Mouse (Mus musculus): ENCODE results near the gene Lrp11. TPM values are rescaled to one million over a fixed set of nuclear protein-coding genes. Genes with fewer than 3 reads are reported as not detected.

Lrp11 gene
- polyA plus RNA-seq, 1 experiment from 2014 or later = 4.0 TPM

DNA sequence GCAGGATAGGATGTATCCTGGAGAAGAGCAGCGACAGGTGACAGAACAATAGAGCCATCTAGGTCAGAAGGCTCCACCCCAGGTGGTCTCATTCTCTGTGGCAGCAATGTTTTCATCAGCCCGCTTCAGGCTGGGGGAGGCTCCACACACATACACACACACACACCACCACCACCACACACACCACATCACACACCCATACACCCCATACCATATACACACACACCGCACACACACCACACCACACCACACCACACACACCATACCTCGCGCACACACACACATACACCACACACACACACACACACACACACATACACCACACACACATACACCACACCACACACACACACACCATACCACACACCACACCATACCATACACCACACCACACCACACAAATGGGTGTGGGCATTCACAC lies 30.2 kb downstream of the Lrp11 start:
- Histone ChIP-seq H3K36me3 (ENCODE audit: control insufficient read depth, insufficient read depth) (no peaks in the 10 kb centered on the region), H3K9me3 (ENCODE audit: control insufficient read depth) (no peaks in the 10 kb centered on the region), H3K4me1 (replicated peaks; ENCODE audit: control insufficient read depth, insufficient read depth, low read length) (no peaks in the 10 kb centered on the region), H3K27ac (ENCODE audit: low read depth, low read length) (no peak overlapping the region), H3K4me2 (replicated peaks; ENCODE audit: low read depth) (no peak overlapping the region), H3K4me3 (ENCODE audit: low read depth, low read length) (no peak overlapping the region), H3K27me3 (replicated peaks; ENCODE audit: control insufficient read depth, insufficient read depth, low read length) (no peaks in the 10 kb centered on the region), H3K9ac (ENCODE audit: low read depth, low read length) (no peak overlapping the region)
- 89% methylated on average over 5 of the region's 5 CpGs for WGBS
- ATAC-seq = no peak
- no peak for TF ChIP-seq CTCF (IDR thresholded peaks at IDR 0.05; ENCODE audit: low read depth)

DNA sequence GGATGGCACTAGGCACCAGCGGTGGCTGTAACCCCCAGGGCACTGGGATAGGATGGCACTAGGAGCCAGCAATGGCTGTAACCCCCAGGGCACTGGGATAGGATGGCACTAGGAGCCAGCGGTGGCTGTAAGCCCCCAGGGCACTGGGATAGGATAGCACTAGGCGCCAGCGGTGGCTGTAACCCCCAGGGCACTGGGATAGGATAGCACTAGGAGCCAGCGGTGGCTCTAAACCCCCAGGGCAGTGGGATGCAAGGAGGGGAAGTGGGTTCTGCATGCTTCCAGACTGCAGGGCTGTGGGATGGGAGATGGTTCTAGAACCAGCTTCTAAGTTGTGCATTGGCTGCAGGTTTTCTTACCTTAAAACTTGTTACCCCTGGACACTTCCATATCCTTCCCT lies 31.1 kb downstream of the Lrp11 start:
- H3K9ac ChIP-seq (ENCODE audit: low read depth, low read length) = no peak overlapping the region
- ATAC-seq = no peak
- no peak overlapping the region for H3K4me2 ChIP-seq (replicated peaks; ENCODE audit: low read depth)
- H3K27ac ChIP-seq (ENCODE audit: low read depth, low read length) = no peak overlapping the region
- H3K9me3 ChIP-seq (ENCODE audit: control insufficient read depth) = no peaks in the 10 kb centered on the region
- H3K4me1 ChIP-seq (replicated peaks; ENCODE audit: control insufficient read depth, insufficient read depth, low read length) = no peaks in the 10 kb centered on the region
- TF ChIP-seq CTCF (IDR thresholded peaks at IDR 0.05; ENCODE audit: low read depth) = no peak
- H3K27me3 ChIP-seq (replicated peaks; ENCODE audit: control insufficient read depth, insufficient read depth, low read length) = no peaks in the 10 kb centered on the region
- 77% methylated on average over 5 of the region's 5 CpGs for WGBS
- no peaks in the 10 kb centered on the region for H3K36me3 ChIP-seq (ENCODE audit: control insufficient read depth, insufficient read depth)
- no peak overlapping the region for H3K4me3 ChIP-seq (ENCODE audit: low read depth, low read length)

DNA sequence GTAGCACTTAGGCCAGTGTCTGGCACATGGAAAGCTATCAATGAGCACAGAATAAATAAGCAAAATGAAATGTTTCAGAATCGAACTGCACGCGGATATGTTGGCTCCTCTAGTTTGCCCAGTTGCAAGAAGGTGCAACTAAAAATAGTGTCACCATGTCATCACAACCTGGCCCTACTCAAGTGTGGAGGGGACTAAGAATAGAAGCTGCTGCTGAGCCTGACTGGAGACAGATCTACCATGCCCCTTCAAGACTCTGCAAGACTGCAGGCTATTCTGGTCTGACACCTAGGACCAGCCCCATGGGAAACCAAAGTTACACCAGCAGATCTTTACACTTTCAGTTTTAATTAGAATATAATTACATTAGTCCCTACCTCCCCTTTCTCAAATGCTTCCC lies 32.8 kb downstream of the Lrp11 start:
- Histone ChIP-seq H3K27me3 (replicated peaks; ENCODE audit: control insufficient read depth, insufficient read depth, low read length) (no peaks in the 10 kb centered on the region), H3K4me1 (replicated peaks; ENCODE audit: control insufficient read depth, insufficient read depth, low read length) (no peaks in the 10 kb centered on the region), H3K9me3 (ENCODE audit: control insufficient read depth) (no peaks in the 10 kb centered on the region), H3K27ac (ENCODE audit: low read depth, low read length) (no peak overlapping the region), H3K9ac (ENCODE audit: low read depth, low read length) (no peak overlapping the region), H3K4me2 (replicated peaks; ENCODE audit: low read depth) (no peak overlapping the region), H3K36me3 (ENCODE audit: control insufficient read depth, insufficient read depth) (no peaks in the 10 kb centered on the region), H3K4me3 (ENCODE audit: low read depth, low read length) (no peak overlapping the region)
- ATAC-seq = no peak
- TF ChIP-seq CTCF (IDR thresholded peaks at IDR 0.05; ENCODE audit: low read depth) = no peak
- WGBS = 82% methylated on average over 3 of the region's 3 CpGs

DNA sequence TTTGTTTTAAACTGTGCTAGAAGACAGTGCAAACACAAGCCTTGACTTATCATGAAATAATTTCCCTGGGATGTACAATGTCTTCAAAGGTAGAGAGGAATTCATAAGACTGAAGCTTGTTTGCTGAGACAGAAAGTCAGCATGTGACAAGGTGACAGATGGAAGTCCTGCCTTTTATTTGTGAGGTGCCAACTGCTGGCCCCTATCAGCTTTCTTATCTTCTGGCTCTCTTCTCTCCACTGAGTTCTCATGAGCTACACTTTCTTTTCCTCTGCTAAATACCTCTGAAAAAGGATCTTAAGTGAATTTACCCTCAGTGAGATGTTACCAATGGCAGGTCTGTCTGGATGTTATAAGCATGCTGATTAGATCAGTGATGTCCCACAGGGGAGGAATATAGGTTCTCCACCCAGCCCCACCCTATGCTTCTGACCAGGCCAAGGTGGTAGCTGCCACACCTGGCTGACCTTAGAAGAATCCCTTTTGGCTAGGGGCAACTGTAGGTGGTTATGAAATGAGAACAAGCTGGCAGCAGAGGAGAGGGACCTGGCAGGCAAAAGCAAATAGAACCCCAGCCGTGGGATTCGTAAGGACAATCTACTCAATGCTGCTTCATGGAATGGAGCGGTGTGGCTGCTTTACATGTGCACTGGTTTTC lies 34.4 kb downstream of the Lrp11 start:
- Histone ChIP-seq H3K9me3 (ENCODE audit: control insufficient read depth) (no peaks in the 10 kb centered on the region), H3K4me2 (replicated peaks; ENCODE audit: low read depth) (no peak overlapping the region), H3K36me3 (ENCODE audit: control insufficient read depth, insufficient read depth) (peaks cover 2% of the 10 kb centered on the region), H3K27ac (ENCODE audit: low read depth, low read length) (no peak overlapping the region), H3K4me3 (ENCODE audit: low read depth, low read length) (no peak overlapping the region), H3K27me3 (replicated peaks; ENCODE audit: control insufficient read depth, insufficient read depth, low read length) (no peaks in the 10 kb centered on the region), H3K9ac (ENCODE audit: low read depth, low read length) (no peak overlapping the region), H3K4me1 (replicated peaks; ENCODE audit: control insufficient read depth, insufficient read depth, low read length) (no peaks in the 10 kb centered on the region)
- WGBS = 84% methylated on average over 3 of the region's 3 CpGs
- TF ChIP-seq CTCF (IDR thresholded peaks at IDR 0.05; ENCODE audit: low read depth) = no peak
- no peak for ATAC-seq

DNA sequence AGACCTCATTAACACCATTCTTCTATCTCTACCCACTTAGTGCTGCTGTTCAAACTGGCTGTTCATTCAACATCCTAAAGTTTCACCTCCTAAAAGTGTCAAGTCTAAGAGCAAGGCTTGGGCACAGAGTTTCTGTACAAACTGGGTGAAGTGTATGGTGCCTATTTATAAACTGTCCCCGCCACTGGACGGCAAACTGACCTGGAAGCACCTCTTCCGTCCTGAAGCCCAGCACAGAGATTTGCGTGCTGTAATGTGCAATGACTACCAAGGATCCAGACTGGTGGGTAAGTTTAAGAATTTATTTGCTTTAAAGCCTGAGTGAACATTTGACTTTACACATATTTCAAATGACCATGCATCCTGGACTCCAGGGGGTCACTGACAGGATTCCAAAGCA lies 39.5 kb downstream of the Lrp11 start:
- Histone ChIP-seq H3K27ac (ENCODE audit: low read depth, low read length) (no peak overlapping the region), H3K9me3 (ENCODE audit: control insufficient read depth) (no peaks in the 10 kb centered on the region), H3K36me3 (ENCODE audit: control insufficient read depth, insufficient read depth) (peaks cover 23% of the 10 kb centered on the region), H3K4me3 (ENCODE audit: low read depth, low read length) (no peak overlapping the region), H3K4me2 (replicated peaks; ENCODE audit: low read depth) (no peak overlapping the region), H3K9ac (ENCODE audit: low read depth, low read length) (no peak overlapping the region), H3K27me3 (replicated peaks; ENCODE audit: control insufficient read depth, insufficient read depth, low read length) (no peaks in the 10 kb centered on the region), H3K4me1 (replicated peaks; ENCODE audit: control insufficient read depth, insufficient read depth, low read length) (no peaks in the 10 kb centered on the region)
- ATAC-seq = no peak
- TF ChIP-seq CTCF (IDR thresholded peaks at IDR 0.05; ENCODE audit: low read depth) = no peak
- WGBS = 90% methylated on average over 4 of the region's 4 CpGs

DNA sequence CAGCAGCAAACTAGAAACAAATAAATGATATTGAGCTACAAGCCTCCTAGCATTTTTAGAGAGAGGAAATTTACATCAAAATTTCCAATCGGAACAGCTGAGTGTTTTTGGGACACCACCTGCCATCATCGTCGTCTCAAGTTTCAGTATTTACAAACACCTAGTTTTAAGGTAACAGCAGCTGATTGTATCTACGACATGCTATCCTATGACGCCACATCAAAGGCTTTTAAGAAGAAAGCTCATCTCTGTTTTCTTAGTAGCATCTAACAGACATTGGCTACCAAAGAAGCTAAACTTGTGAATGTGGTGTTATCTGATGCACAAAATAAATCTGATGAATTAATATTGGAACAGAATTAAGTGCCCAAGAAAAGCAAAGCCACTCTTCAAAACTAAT lies 40.7 kb downstream of the Lrp11 start:
- no peak overlapping the region for H3K27ac ChIP-seq (ENCODE audit: low read depth, low read length)
- no peaks in the 10 kb centered on the region for H3K27me3 ChIP-seq (replicated peaks; ENCODE audit: control insufficient read depth, insufficient read depth, low read length)
- peaks cover 23% of the 10 kb centered on the region for H3K36me3 ChIP-seq (ENCODE audit: control insufficient read depth, insufficient read depth)
- no peaks in the 10 kb centered on the region for H3K9me3 ChIP-seq (ENCODE audit: control insufficient read depth)
- H3K4me2 ChIP-seq (replicated peaks; ENCODE audit: low read depth) = no peak overlapping the region
- 86% methylated on average over 5 of the region's 5 CpGs for WGBS
- no peak for ATAC-seq
- no peak overlapping the region for H3K9ac ChIP-seq (ENCODE audit: low read depth, low read length)
- no peak overlapping the region for H3K4me3 ChIP-seq (ENCODE audit: low read depth, low read length)
- H3K4me1 ChIP-seq (replicated peaks; ENCODE audit: control insufficient read depth, insufficient read depth, low read length) = no peaks in the 10 kb centered on the region
- TF ChIP-seq CTCF (IDR thresholded peaks at IDR 0.05; ENCODE audit: low read depth) = no peak
